Mouse (Mus musculus): ENCODE measurements around the gene Sult2a8.
"Not testable (repeated sequence)": the region's sequence is repeated elsewhere in the genome, so short reads cannot be mapped to it uniquely, and the experiment has no call there.

Gene Sult2a8

GRCm38 (mm10) chr7:14446534-14446933 lies at the start of gene Sult2a8:
Gene Sult2a8, minus strand, starts transcription at chr7:14446769.
- no peak for DNase-seq

- no peak for DNase-seq
Measured at GRCm38 (mm10) chr7:14494130-14494529, 47.6 kb upstream of the Sult2a8 start, which contains the start of gene Sult2a7. Gene Sult2a7, minus strand, starts transcription at chr7:14494230.

DNA sequence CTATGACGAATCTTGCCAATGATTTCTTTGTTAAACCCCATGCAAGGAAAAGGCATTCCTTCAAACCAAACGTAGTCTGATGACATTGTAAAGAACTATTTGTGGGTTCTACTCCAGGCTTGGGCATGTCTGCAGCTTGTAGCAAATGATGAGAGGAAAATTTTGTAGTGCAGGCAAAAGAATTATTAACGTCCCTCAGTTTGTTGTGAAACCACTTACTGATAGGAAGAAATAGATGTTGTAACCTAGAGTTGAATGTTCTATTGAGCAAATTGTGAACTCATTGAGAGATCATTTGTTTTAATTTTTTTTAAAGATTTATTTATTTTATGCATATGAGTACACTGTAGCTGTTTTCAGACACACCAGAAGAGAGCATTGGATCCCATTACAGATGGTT lies 46.3 kb upstream of the Sult2a8 start:
- no peak for DNase-seq

- DNase-seq, result no peak
Measured at GRCm38 (mm10) chr7:14439581-14439980, 7.0 kb downstream of the Sult2a8 start.

DNA sequence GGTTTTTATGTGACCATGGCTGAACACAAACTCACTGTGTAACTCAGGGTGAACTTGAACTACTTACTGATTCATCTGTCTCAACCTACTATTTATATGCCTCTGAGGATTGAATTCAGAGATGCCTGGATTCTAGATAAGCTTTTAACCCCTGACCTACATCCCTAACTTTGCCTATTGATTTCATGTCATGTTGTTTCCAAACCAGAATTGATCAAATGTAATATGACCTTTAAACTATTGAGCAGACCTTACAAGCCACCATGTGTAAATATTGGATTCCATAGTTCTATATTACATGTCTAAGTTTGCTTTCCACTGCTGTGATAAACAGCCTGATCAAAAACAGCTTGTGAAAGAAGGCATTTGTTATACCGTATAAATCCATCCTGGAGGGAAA lies 8.1 kb downstream of the Sult2a8 start:
- no peak for DNase-seq

- DNase-seq, result no peak
Measured at GRCm38 (mm10) chr7:14438029-14438428, 8.5 kb downstream of the Sult2a8 start.

DNA sequence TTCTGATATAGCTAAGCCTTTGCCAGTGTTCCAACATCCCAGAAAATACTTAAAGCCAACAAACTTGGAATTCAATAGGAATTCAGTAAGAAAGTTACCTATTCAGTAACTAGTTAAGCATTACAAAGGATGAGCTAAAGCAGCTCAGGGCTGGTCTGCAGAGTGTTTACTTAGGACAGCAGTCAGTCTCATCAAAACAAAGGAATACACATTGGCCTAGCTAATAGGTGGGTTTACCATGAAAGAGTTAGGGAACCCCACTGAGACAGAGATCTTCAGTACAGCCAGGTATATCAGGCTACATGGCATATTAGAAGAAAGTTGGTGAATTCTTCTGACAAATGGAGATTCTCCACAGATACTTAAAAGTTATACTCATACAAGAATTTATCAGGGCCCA lies 47.2 kb downstream of the Sult2a8 start:
- DNase-seq, result not testable (repeated sequence)

- DNase-seq, result no peak
Measured at GRCm38 (mm10) chr7:14396462-14396861, 50.1 kb downstream of the Sult2a8 start.

Data from thymus, postnatal 14 days (tissue).